Mouse (Mus musculus): ENCODE data around the gene Fmc1. TPM values are rescaled to one million over a fixed set of nuclear protein-coding genes. Genes with fewer than 3 reads are reported as not detected.

Fmc1 gene
- 96.9 and 98.5 TPM in 2 replicates for polyA plus RNA-seq (2015; fragmentation: Nextera tagmentation; extraction: Ambion mirVana)

DNA sequence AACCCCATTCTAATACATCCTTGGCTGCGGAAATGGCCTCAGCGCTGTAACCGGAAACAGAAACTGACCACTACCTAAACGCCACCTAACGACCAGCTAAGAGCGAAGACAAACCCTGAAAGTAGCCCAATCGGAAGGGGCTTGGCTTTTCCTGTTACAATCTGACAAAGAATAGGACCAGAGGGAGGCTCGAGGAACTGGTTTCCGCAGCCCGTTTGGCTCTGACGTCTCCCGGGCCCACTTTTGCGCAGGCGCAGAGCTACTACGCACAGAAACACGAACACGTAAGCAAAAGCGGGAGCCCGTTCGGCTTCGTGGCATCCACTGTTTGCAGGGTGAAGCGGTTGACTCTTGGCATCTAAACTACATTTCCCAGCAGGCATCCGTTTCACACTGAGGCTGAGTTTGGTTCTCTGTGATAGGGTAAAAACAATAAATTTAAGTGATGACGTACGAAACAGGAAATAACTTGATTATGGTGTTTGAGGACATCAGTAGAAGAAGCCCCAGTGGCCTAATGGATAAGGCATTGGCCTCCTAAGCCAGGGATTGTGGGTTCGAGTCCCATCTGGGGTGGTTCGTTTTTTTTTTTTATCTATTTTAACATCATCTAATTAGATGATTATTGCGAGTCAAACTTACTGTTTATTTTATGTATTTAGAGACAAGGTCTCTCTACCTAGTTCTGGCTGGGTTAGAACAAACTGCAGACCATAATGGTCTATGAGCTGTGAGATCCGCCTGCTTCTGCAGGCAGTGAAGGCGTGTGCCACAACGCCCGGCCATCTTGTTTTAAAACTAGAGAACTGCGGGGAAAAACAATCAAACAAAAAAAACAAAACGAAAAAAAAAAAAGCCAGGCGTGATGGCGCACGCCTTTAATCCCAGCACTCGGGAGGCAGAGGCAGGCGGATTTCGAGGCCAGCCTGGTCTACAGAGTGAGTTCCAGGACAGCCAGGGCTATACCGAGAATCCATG is at the start of gene Fmc1:
Fmc1 (plus strand) TSS at position 75 of the 978 bp plus-strand sequence.
- Histone ChIP-seq H3K9ac (peak within 1 kb of the TSS; percentile 88), H3K27ac (peak within 1 kb of the TSS; percentile 96), H3K27me3 (no peaks in the 10 kb centered on the region), H3K9me3 (no peaks in the 10 kb centered on the region), H3K4me3 (peak within 1 kb of the TSS; percentile 78), H3K4me1 (peaks cover 10% of the 10 kb centered on the region; the same call in 1 of the 2 replicates), H3K4me2 (replicated peaks) (peak within 1 kb of the TSS; percentile 73), H3K36me3 (no peaks in the 10 kb centered on the region)
- WGBS: 5% methylated on average over 41 of the region's 41 CpGs
- ATAC-seq (ENCODE audit: low FRiP score, low read depth): peak; percentile 95

- no peak for ATAC-seq (ENCODE audit: low FRiP score, low read depth)
- 87% methylated on average over 3 of the region's 3 CpGs for WGBS
- peaks cover 60% of the 10 kb centered on the region for H3K36me3 ChIP-seq
Measured at GRCm38 (mm10) chr6:38492550-38492949, 40.8 kb upstream of the Fmc1 start.

DNA sequence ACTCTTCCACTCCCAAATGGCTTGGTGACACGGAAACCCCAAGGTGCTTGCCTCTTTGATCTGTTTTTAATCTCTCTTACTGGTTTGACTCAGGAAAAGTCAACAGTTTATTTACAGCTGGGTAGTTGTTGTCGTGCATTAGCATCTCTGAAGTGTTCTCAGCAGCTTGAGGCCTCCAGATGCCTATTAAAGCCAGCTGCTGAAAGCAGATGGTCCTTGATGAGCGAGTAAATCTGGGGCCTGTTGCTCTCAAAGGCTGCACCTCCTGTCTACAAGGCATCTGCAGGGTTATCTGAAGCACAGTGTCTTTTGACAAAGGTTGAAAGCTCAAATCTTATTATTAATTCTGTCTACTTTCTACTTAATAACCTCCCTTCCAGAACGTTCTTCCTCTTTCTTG is 37.7 kb upstream of the Fmc1 start:
- 29% methylated on average over 4 of the region's 4 CpGs for WGBS
- Histone ChIP-seq H3K4me3 (no peak overlapping the region), H3K4me1 (no peaks in the 10 kb centered on the region), H3K36me3 (peaks cover 60% of the 10 kb centered on the region), H3K27me3 (no peaks in the 10 kb centered on the region), H3K9ac (no peak overlapping the region), H3K9me3 (no peaks in the 10 kb centered on the region), H3K27ac (no peak overlapping the region), H3K4me2 (replicated peaks) (no peak overlapping the region)
- ATAC-seq (ENCODE audit: low FRiP score, low read depth): no peak

More at GRCm38 (mm10) chr6:38492550-38492949, 40.8 kb upstream of the Fmc1 start:
- H3K4me3 ChIP-seq: no peak overlapping the region
- no peaks in the 10 kb centered on the region for H3K27me3 ChIP-seq
- H3K9ac ChIP-seq: no peak overlapping the region
- H3K4me2 ChIP-seq (replicated peaks): no peak overlapping the region
- no peak overlapping the region for H3K27ac ChIP-seq
- no peaks in the 10 kb centered on the region for H3K9me3 ChIP-seq
- no peaks in the 10 kb centered on the region for H3K4me1 ChIP-seq

DNA sequence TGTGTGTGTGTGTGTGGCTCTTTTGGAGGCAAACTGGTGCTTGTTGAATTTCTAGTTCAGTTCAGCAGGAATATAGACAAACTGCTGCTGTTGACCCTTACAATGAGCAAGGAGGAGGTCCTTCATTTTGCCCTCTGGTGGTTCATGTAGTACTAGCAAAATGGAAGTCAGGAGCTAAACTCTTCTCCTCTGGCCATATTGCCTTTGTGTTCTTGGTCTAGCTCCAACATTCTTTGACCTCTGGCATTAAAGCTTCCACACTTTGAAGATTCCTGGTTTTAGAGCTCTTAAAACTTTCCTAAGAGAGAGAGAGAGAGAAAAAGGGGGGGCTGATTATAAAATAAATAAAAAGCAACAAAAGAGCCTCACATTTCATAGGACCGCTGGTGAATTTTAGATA is 21.2 kb upstream of the Fmc1 start:
- H3K4me2 ChIP-seq (replicated peaks): no peak overlapping the region
- H3K27ac ChIP-seq: no peak overlapping the region
- peaks cover 3% of the 10 kb centered on the region; the same call in 1 of the 2 replicates for H3K36me3 ChIP-seq
- H3K9ac ChIP-seq: no peak overlapping the region
- no peaks in the 10 kb centered on the region for H3K9me3 ChIP-seq
- no peaks in the 10 kb centered on the region for H3K4me1 ChIP-seq
- no peaks in the 10 kb centered on the region for H3K27me3 ChIP-seq
- 97% methylated on average over 1 of the region's 1 CpGs for WGBS
- no peak for ATAC-seq (ENCODE audit: low FRiP score, low read depth)
- no peak overlapping the region for H3K4me3 ChIP-seq

- Histone ChIP-seq H3K27me3 (no peaks in the 10 kb centered on the region), H3K36me3 (peaks cover 3% of the 10 kb centered on the region; the same call in 1 of the 2 replicates), H3K4me2 (replicated peaks) (no peak overlapping the region), H3K4me3 (no peak overlapping the region), H3K9me3 (no peaks in the 10 kb centered on the region), H3K4me1 (no peaks in the 10 kb centered on the region), H3K9ac (no peak overlapping the region), H3K27ac (no peak overlapping the region)
- ATAC-seq (ENCODE audit: low FRiP score, low read depth): no peak
Measured at GRCm38 (mm10) chr6:38512830-38513229, 20.5 kb upstream of the Fmc1 start.

GRCm38 (mm10) chr6:38515201-38515600 is 18.1 kb upstream of the Fmc1 start:
- Histone ChIP-seq H3K4me1 (no peaks in the 10 kb centered on the region), H3K27ac (no peak overlapping the region), H3K9me3 (no peaks in the 10 kb centered on the region), H3K9ac (no peak overlapping the region), H3K27me3 (no peaks in the 10 kb centered on the region), H3K4me2 (replicated peaks) (no peak overlapping the region), H3K36me3 (peaks cover 3% of the 10 kb centered on the region; the same call in 1 of the 2 replicates), H3K4me3 (no peak overlapping the region)
- ATAC-seq (ENCODE audit: low FRiP score, low read depth): no peak
- 92% methylated on average over 4 of the region's 4 CpGs for WGBS

DNA sequence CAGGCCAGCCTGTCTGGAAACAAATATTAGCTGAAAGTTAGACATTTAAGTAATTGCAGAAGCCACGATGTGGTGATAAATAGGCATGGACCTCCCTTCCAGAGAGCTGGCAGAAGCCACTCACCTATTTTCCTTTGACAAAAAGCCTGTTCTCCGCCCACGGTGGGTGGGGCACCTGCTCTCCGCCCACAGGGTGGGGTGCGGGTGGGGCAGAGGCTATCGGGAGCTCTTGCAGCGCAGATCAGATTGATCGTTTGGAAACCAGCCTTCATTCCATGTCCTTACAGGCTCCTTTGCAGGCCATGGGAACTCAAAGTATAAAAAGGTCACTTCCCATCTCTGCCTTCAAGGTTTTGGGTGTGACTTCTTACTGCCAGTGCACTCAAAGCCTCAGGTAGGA is 9.5 kb upstream of the Fmc1 start:
- Histone ChIP-seq H3K4me2 (replicated peaks) (0 out of 2 replicates have a peak overlapping the region, but pooled peaks have one; percentile 5), H3K9me3 (no peaks in the 10 kb centered on the region), H3K4me1 (no peaks in the 10 kb centered on the region), H3K36me3 (peaks cover 11% of the 10 kb centered on the region; the same call in 1 of the 2 replicates), H3K27me3 (no peaks in the 10 kb centered on the region), H3K27ac (no peak overlapping the region), H3K9ac (no peak overlapping the region), H3K4me3 (no peak overlapping the region)
- no peak for ATAC-seq (ENCODE audit: low FRiP score, low read depth)
- WGBS: 11% methylated on average over 8 of the region's 8 CpGs

- no peak for ATAC-seq (ENCODE audit: low FRiP score, low read depth)
- peaks cover 10% of the 10 kb centered on the region; the same call in 1 of the 2 replicates for H3K4me1 ChIP-seq
- 45% methylated on average over 5 of the region's 5 CpGs for WGBS
- no peaks in the 10 kb centered on the region for H3K9me3 ChIP-seq
- no peaks in the 10 kb centered on the region for H3K27me3 ChIP-seq
- no peaks in the 10 kb centered on the region for H3K36me3 ChIP-seq
- no peak overlapping the region for H3K9ac ChIP-seq
- no peak overlapping the region for H3K27ac ChIP-seq
- no peak overlapping the region for H3K4me2 ChIP-seq (replicated peaks)
- H3K4me3 ChIP-seq: no peak overlapping the region
Measured at GRCm38 (mm10) chr6:38531211-38531820, 2.0 kb upstream of the Fmc1 start.

DNA sequence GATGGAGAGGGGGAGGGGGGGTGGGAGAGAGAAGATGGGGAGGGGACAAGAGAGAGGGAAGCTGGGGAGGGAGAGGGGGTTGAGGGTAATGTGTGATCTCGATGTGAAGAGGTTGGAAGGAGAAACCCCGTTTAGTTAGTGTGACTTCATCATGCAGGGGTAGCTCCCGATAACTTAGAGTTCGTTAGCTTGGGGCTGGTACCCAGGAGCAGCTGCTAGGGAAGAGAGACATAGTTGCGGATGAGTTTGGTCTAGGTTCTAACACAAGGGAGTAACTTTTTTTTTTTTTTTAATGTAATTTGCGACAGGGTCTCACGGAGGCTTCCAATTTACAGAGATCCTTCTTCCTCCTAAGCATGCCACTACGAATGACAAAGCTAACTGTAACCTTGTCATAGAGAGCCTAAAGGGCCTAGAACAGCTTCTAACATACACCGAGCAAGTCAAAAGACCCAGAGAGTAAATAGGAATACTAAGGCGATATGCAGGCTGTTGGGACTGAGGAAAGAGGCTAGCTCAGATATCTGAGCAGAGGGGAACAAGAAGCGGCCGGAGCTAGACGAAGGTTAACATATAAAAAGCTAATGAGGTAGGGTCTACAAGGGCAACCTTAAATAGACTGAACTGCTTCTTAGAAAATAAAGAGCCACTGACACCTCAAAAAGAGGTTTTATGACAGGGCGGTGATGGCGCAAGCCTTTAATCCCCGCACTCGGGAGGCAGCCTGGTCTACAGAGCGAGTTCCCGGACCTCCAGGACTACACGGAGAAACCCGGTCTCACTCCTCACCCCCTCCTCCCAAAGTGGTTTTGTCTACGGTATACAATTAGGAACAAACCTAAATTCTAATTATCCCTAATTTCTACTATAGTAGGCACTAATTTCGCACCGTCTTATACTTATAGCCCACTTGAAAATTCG is 542 bp upstream of the Fmc1 start:
- Histone ChIP-seq H3K27ac (peak overlapping the region; percentile 96), H3K4me3 (peak overlapping the region; percentile 78), H3K27me3 (no peaks in the 10 kb centered on the region), H3K36me3 (no peaks in the 10 kb centered on the region), H3K9me3 (no peaks in the 10 kb centered on the region), H3K4me1 (peaks cover 10% of the 10 kb centered on the region; the same call in 1 of the 2 replicates), H3K9ac (peak overlapping the region; percentile 80), H3K4me2 (replicated peaks) (peak overlapping the region; percentile 73)
- peak; percentile 51 for ATAC-seq (ENCODE audit: low FRiP score, low read depth)
- WGBS: 6% methylated on average over 25 of the region's 25 CpGs

DNA sequence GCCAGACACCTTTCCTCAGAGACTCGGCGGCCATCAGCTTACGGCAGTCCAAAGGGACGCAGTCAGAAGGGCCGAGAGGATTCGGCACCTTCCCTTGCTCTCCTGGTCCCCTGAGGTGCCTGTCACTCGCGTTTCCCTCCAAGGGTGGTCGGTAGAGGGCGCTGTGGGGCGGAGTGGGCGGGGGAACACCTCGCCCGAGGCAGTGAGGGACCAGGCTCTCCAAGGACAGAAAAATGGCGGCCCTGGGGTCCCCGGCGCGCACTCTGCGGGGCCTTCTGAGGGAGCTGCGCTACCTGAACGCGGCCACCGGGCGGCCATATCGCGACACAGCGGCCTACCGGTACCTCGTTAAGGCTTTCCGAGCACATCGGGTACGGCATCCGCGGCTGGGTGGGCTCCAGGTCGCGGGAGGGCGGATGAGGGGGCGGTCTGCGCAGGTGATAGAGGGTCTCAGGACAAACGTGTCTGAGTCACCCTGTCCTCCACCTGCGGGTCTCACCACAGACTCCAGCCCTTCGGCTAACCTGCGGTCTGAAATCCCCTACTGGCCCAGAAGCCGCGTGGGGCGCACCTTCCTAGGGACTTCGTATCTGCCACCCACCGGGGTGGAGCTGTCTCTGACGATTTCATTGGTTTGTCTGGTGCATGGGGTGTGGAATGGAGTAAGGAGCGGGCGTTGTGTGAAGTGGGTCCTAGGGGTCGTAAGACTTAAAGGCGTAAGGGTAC is 1.5 kb downstream of the Fmc1 start:
- Histone ChIP-seq H3K27me3 (no peaks in the 10 kb centered on the region), H3K4me3 (peak overlapping the region; percentile 78), H3K36me3 (peaks cover 8% of the 10 kb centered on the region; the same call in 1 of the 2 replicates), H3K9me3 (no peaks in the 10 kb centered on the region), H3K4me2 (replicated peaks) (peak overlapping the region; percentile 61), H3K9ac (peak overlapping the region; percentile 88), H3K4me1 (peaks cover 10% of the 10 kb centered on the region; the same call in 1 of the 2 replicates), H3K27ac (peak overlapping the region; percentile 96)
- under 1% methylated on average over 53 of the region's 53 CpGs for WGBS
- peak; percentile 55 for ATAC-seq (ENCODE audit: low FRiP score, low read depth)

GRCm38 (mm10) chr6:38535366-38535690 is 2.0 kb downstream of the Fmc1 start:
- H3K4me1 ChIP-seq: peaks cover 10% of the 10 kb centered on the region; the same call in 1 of the 2 replicates
- 3% methylated on average over 9 of the region's 9 CpGs for WGBS
- H3K4me3 ChIP-seq: peak overlapping the region; percentile 78
- H3K27ac ChIP-seq: peak overlapping the region; percentile 96
- no peaks in the 10 kb centered on the region for H3K9me3 ChIP-seq
- no peak for ATAC-seq (ENCODE audit: low FRiP score, low read depth)
- H3K9ac ChIP-seq: peak overlapping the region; percentile 88
- H3K27me3 ChIP-seq: no peaks in the 10 kb centered on the region
- peak overlapping the region; percentile 61 for H3K4me2 ChIP-seq (replicated peaks)
- peaks cover 13% of the 10 kb centered on the region; the same call in 1 of the 2 replicates for H3K36me3 ChIP-seq
